Mouse (Mus musculus) limb, embryonic 11.5 days (tissue): ENCODE measurements around the gene Gale. TPM values are rescaled to one million over a fixed set of nuclear protein-coding genes. Genes with fewer than 3 reads are reported as not detected.
"Not testable (repeated sequence)": the region's sequence is repeated elsewhere in the genome, so short reads cannot be mapped to it uniquely, and the experiment has no call there.

Source experiments
- ATAC-seq: fragments of 200-750 bp; cut with Nextera tagmentation; 2 replicates; pipeline ENCODE4 v1.8.0; 2017; ENCODE audit warnings: low read depth; ENCODE audit not compliant: insufficient number of reproducible peaks, low FRiP score, low TSS enrichment
- DNase-seq: peaks from one replicate; pipeline ENCODE4 v3.0.0-alpha.2; 2015; ENCODE audit warnings: low spot score
- H3K27ac ChIP-seq: fragments of 300-500 bp; sonication (generic); replicated peaks from 2 replicates; pipeline ENCODE4 v1.5.1; 2014; ENCODE audit warnings: low read depth, mild to moderate bottlenecking, low read length
- H3K27me3 ChIP-seq: fragments of 300-500 bp; sonication (generic); 2 replicates; pipeline ENCODE4 v1.6.1; 2014; ENCODE audit warnings: mild to moderate bottlenecking, low read length, mixed read lengths; ENCODE audit not compliant: control insufficient read depth, insufficient read depth
- H3K36me3 ChIP-seq: fragments of 300-500 bp; sonication (generic); 2 replicates; pipeline ENCODE4 v1.6.1; 2014; ENCODE audit warnings: mild to moderate bottlenecking, low read length, moderate library complexity, mixed read lengths; ENCODE audit not compliant: control insufficient read depth, insufficient read depth
- H3K4me1 ChIP-seq: fragments of 300-500 bp; sonication (generic); 2 replicates; pipeline ENCODE4 v1.6.1; 2014; ENCODE audit warnings: low read length, mixed read lengths; ENCODE audit not compliant: control insufficient read depth, insufficient read depth
- H3K4me2 ChIP-seq: fragments of 300-500 bp; sonication (generic); 2 replicates; pipeline ENCODE4 v1.6.1; 2014; ENCODE audit warnings: low read depth, mild to moderate bottlenecking, moderate library complexity; ENCODE audit not compliant: severe bottlenecking
- H3K4me3 ChIP-seq: fragments of 300-500 bp; sonication (generic); 2 replicates; pipeline ENCODE4 v1.5.1; 2014; ENCODE audit warnings: low read depth, low read length
- H3K9ac ChIP-seq: fragments of 300-500 bp; sonication (generic); 2 replicates; pipeline ENCODE4 v1.6.1; 2014; ENCODE audit warnings: mild to moderate bottlenecking, low read length
- H3K9me3 ChIP-seq: fragments of 300-500 bp; sonication (generic); 2 replicates; pipeline ENCODE4 v1.6.1; 2016; ENCODE audit warnings: low read length; ENCODE audit not compliant: control insufficient read depth
- WGBS: fragments of 180-500 bp; shearing (Covaris S2); extraction: QIAGEN DNeasy Blood & Tissue Kit; methylation state at CpG from one replicate; pipeline ENCODE4 v1.1.7; 2014; 5-methylcytosine and 5-hydroxymethylcytosine counted together
- polyA plus RNA-seq: library from polyadenylated mRNA; unstranded; fragments of >200 nt; fragmentation: Nextera tagmentation; extraction: Ambion mirVana; gene quantifications from 2 replicates; pipeline ENCODE4 v1.2.1, GENCODE M21; 2014

The Gale gene
- polyA plus RNA-seq, 1 experiment from 2014 or later, result 28.8 TPM

DNA sequence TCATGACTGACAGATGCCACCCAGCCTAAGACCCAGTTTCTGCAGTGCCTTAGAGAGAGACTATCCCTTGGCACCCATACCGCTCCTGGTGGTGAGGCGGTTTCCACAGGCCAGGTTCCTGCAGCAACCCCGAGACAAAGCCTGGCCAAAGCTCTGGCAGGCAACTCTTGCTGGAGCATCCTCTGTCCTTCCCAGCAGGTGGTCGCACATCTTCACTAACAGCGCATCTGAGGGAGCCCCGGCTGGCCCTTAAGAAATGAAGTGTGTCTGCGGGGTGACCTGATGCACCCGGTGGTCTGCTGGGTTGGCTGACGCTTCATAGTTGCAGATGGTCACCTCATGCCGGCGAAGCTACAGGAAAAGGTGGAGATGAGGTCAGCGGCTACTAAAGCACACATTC, 12.6 kb downstream of the Gale start:
- peaks cover 15% of the 10 kb centered on the region for H3K36me3 ChIP-seq
- ATAC-seq, result no peak
- no peaks in the 10 kb centered on the region for H3K27me3 ChIP-seq
- no peaks in the 10 kb centered on the region for H3K9me3 ChIP-seq
- peaks cover 8% of the 10 kb centered on the region for H3K4me1 ChIP-seq
- no peak overlapping the region for H3K4me3 ChIP-seq
- 93% methylated on average over 12 of the region's 12 CpGs for WGBS
- H3K27ac ChIP-seq, result no peak overlapping the region
- DNase-seq, result no peak
- H3K9ac ChIP-seq, result no peak overlapping the region
- H3K4me2 ChIP-seq, result no peak overlapping the region

DNA sequence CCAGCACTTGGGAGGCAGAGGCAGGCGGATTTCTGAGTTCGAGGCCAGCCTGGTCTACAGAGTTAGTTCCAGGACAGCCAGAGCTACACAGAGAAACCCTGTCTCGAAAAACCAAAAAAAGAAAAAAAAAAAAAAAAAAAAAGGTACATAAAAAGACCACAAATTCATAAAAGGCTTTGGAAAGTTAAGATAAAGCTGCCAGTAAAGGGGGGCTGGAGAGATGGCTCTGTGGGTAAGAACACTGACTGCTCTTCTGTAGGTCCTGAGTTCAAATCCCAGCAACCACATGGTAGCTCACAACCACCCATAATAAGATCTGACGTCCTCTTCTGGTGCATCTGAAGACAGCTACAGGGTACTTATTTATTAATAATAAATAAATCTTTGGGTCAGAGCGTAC, 16.7 kb downstream of the Gale start:
- H3K4me3 ChIP-seq, ATAC-seq, DNase-seq: not testable (repeated sequence)

DNA sequence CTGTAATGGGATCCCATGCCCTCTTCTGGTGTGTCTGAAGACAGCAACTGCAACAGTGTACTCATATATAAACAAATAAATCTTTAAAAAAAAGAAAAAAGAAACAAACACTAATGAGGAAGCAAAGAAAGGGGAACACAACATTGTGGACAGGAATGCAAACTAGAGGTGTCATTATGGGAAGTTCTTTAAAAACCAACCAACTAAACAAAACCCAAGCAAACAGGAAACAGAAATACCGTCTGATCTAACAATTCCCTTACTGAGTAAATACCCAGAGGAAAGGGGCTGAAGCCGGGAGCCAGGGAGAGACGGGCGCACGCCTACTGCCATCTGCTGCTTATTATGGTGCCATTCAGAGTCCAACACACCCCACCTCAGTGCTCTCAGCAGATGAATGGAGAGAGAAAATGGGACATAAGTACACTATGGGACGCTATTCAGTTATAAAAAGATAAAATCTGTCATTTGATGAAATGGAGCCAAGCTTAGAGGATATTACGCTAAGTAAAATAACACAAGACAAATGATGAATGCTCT, 18.1 kb downstream of the Gale start:
- Histone ChIP-seq H3K27ac (no peak overlapping the region), H3K9me3 (no peaks in the 10 kb centered on the region), H3K4me3 (no peak overlapping the region), H3K4me1 (peaks cover 8% of the 10 kb centered on the region), H3K4me2 (no peak overlapping the region), H3K36me3 (peaks cover 19% of the 10 kb centered on the region), H3K9ac (no peak overlapping the region), H3K27me3 (no peaks in the 10 kb centered on the region)
- ATAC-seq (no peak), DNase-seq (no peak)
- WGBS, result 72% methylated on average over 7 of the region's 7 CpGs

More for the DNA sequence above, 16.7 kb downstream of the Gale start:
- not testable (repeated sequence) for H3K4me2 ChIP-seq, H3K4me1 ChIP-seq, H3K9ac ChIP-seq, H3K27me3 ChIP-seq, H3K27ac ChIP-seq, H3K9me3 ChIP-seq
- WGBS, result 92% methylated on average over 5 of the region's 5 CpGs
- H3K36me3 ChIP-seq, result peaks cover 22% of the 10 kb centered on the region

DNA sequence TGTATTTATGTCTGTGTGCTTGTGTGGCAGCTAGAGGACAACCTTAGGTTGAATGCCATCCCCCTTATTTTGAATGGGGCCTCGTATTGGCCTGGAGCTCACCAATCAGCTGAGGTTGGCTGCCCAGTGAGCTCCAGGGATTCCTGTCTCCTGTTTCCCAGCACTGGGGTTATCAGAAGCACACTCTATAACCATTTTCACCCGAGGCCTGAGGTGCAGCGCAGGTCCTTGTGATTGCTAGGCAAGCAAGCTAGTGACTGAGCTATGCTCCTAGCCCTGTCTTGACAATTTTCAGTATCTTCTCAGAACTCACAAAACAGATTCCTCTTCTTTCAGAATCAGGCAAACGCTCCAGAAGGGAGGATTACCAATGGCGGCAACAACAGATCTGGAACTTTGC, 21.0 kb downstream of the Gale start:
- Histone ChIP-seq H3K27ac (no peak overlapping the region), H3K4me3 (no peak overlapping the region), H3K9ac (no peak overlapping the region), H3K9me3 (no peaks in the 10 kb centered on the region), H3K27me3 (no peaks in the 10 kb centered on the region), H3K4me1 (peaks cover 10% of the 10 kb centered on the region), H3K36me3 (peaks cover 14% of the 10 kb centered on the region), H3K4me2 (no peak overlapping the region)
- ATAC-seq, result no peak
- no peak for DNase-seq
- WGBS, result 90% methylated on average over 5 of the region's 5 CpGs

DNA sequence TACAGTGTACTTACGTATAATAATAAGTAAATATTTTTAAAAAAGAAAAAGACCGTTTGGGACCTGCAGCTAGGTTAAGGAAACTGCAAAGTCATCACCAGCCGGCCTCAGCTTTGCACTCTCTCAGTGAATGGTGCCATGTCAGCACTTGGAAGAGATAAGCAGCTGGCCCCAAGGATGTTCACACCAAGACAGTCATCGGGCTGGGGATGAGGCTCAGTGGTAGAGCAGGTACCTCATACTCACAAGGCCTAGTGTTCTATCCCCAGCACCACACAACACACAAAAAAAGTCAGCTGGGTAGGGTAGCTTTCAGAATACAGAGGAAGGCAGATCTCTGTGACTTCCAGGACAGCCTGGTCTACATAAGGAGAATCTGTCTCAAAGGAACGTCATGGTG, 21.7 kb downstream of the Gale start:
- Histone ChIP-seq H3K36me3 (peaks cover 14% of the 10 kb centered on the region), H3K4me3 (no peak overlapping the region), H3K27ac (no peak overlapping the region), H3K4me2 (no peak overlapping the region), H3K27me3 (no peaks in the 10 kb centered on the region), H3K4me1 (peaks cover 10% of the 10 kb centered on the region), H3K9me3 (no peaks in the 10 kb centered on the region), H3K9ac (no peak overlapping the region)
- DNase-seq (no peak), ATAC-seq (no peak)
- 88% methylated on average over 5 of the region's 5 CpGs for WGBS

DNA sequence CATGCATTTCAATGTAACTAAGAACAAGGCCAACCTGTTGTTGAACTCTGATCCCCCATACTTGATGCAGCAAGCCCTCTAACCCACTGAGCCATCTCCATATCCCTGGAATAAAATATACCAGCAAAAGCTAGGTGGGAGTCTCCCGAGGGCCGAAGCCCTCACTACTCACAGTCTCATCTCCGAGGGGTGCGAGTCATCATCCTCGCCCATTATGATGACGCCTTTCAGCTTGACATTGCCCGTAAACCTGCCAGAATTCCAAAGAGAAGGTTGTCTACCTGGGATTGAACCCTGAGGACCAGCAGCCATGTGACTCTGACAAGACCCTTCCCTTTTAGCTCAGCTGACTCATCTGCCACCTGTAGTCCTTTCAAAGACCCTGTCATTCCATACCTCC, 22.2 kb downstream of the Gale start:
- peaks cover 12% of the 10 kb centered on the region for H3K36me3 ChIP-seq
- DNase-seq, result no peak
- peak overlapping the region; percentile 98; the same call in 1 of the 2 replicates for H3K4me3 ChIP-seq
- ATAC-seq, result no peak
- H3K27me3 ChIP-seq, result no peaks in the 10 kb centered on the region
- H3K9me3 ChIP-seq, result no peaks in the 10 kb centered on the region
- no peak overlapping the region; the same call in 1 of the 2 replicates for H3K9ac ChIP-seq
- H3K27ac ChIP-seq, result no peak overlapping the region
- WGBS, result 92% methylated on average over 7 of the region's 7 CpGs
- peaks cover 10% of the 10 kb centered on the region for H3K4me1 ChIP-seq
- H3K4me2 ChIP-seq, result peak overlapping the region; percentile 84

DNA sequence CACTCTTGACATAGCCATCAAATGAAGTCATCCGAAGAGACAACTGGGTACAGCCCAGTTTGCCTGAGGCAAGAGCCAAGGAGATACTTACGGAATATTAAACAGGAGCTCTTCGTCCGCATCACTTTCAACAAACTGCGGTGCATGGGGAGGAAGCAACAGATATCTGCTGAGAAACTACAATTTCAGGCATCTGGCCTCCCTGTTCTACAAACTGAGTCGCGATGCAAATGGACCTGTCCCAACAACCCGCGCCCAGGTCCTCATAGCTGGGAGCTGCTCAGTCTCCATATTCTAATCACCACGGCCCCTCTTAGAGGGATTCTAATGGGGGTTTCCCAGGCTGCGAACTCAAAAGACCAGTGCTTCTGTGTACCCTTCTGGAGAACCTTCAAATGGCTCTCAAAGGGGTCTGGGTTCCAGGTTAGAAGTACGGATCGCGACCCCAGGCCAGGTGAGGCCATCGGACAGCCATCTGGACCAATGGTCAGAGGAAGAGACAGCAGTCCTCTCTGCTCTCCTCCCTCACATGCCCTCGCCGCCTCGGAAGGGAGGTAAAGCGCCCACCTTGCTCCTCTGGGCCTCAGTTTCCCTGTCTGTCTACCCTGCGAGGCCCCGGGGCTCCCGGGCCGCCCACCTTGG, 22.9 kb downstream of the Gale start:
- peak overlapping the region; percentile 53; the same call in 1 of the 2 replicates for H3K27ac ChIP-seq
- DNase-seq, result no peak
- H3K4me2 ChIP-seq, result peak overlapping the region; percentile 84
- ATAC-seq, result no peak
- H3K36me3 ChIP-seq, result peaks cover 10% of the 10 kb centered on the region
- peak overlapping the region; percentile 98 for H3K4me3 ChIP-seq
- WGBS, result 10% methylated on average over 23 of the region's 23 CpGs
- H3K9ac ChIP-seq, result peak overlapping the region; percentile 94
- H3K9me3 ChIP-seq, result no peaks in the 10 kb centered on the region
- H3K27me3 ChIP-seq, result no peaks in the 10 kb centered on the region
- H3K4me1 ChIP-seq, result peaks cover 10% of the 10 kb centered on the region

DNA sequence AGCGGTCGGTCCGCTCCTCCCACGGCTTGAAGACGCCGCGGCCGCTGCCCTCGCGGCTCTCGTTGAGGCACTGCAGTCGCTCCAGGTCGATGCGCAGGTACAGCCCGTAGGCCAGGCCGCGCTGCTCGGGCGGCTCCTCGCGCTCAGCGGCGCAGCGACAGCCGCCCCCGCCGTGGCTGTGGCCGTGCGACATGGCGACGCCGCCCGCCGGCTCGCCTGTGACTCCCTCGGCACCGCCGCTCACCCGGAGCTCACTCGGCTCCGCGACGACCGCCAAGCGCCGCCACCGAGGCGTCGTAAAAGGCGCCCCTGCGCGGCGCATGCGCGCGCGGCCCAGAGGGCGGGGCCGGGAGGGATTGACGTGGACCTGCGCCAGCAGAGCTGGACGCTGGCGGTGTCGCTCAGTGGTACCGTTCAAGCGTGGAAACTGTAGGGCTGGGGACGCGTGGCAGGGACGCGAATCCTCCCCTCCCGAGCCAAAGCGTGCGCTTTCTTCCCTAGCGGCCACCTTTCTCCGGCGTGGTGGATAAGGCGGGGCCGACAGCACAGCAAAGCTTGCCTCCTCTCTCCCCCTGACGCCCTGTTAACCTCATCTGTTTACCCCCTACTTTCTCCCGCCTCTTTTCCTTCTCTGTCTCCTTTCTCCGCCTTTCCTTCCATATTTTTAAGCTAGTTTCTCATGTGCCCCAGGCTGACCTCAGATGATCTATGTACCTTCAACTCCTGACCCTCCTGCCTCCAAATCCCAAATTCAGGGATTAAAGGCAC, 23.6 kb downstream of the Gale start, which contains the start of gene Pithd1:
Gene Pithd1 (minus strand): TSS at position 322 of the 768 bp plus-strand sequence.
- ATAC-seq, result peak; percentile 84
- Histone ChIP-seq H3K4me1 (peaks cover 10% of the 10 kb centered on the region), H3K9ac (peak within 1 kb of the TSS; percentile 94), H3K4me2 (peak within 1 kb of the TSS; percentile 84), H3K27me3 (no peaks in the 10 kb centered on the region), H3K27ac (peak within 1 kb of the TSS; percentile 53; the same call in 1 of the 2 replicates), H3K36me3 (peaks cover 10% of the 10 kb centered on the region), H3K9me3 (no peaks in the 10 kb centered on the region; the same call in 1 of the 2 replicates), H3K4me3 (peak within 1 kb of the TSS; percentile 98)
- under 1% methylated on average over 79 of the region's 81 CpGs for WGBS
- peak; percentile 92 for DNase-seq
